In the genomic region with DNA sequence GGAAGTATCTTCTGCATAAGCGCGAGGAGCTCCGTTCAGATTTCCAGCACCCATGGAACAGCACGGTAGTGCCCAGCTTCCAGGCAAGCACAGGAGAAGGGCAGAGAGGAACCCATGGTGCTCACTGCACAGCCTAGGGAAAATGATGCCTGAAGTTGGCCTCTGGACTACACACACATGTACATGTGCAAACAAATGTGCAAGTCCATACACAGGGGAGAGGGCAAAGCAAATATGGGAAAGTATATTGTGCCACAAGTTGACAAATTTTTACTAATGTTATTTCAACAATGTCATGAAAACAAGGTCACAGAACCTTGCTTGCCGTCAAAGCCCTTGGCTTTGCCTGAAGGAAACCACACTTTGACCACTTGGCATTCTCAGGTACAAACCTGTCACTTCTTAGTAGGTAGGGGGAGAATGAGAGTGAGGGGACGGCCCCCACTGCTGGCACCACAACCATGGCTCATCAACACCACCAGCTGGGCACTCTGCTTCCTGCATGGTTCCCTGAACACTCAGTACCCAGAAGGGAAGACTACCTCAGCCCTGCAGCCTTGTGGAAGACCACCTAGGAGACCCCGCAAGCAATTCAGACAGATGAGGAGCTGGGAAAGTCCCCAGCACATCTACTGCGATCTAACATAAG, we compare ENCODE assay signal across 14 mouse cellular contexts.
DNase-seq lines count a peak whose midpoint lies in the region; ATAC-seq and TF ChIP-seq lines count a peak whose summit lies in the region.
"Had no signal": no experiment of that assay in that cellular context is flagged by ENCODE, and none has a peak within 500 bp of the region (broad histone marks: within the 10 kb centered on the region; RNA-seq: fewer than 3 reads in every experiment).

No protein-coding gene starts in this region.

- H3K4me3 ChIP-seq in layer of hippocampus, adult 2 months, result no peak overlapping the region
- no peak overlapping the region for H3K4me3 ChIP-seq in left cerebral cortex, adult 2 months
- no peak overlapping the region for H3K4me3 ChIP-seq in forebrain, embryonic 13.5 days
- H3K4me3 ChIP-seq: embryonic facial prominence, embryonic 15.5 days; heart, adult 2 months; limb, embryonic 15.5 days; lung, embryonic 15.5 days had no signal

- H3K9me3 ChIP-seq in forebrain, embryonic 13.5 days (replicated peaks), result no peaks in the 10 kb centered on the region
- H3K9me3 ChIP-seq: embryonic facial prominence, embryonic 15.5 days; limb, embryonic 15.5 days; lung, embryonic 15.5 days had no signal

- peaks cover 10% of the 10 kb centered on the region for H3K4me1 ChIP-seq in forebrain, embryonic 13.5 days

- H3K9ac ChIP-seq in forebrain, embryonic 13.5 days, result no peak overlapping the region
- H3K9ac ChIP-seq: embryonic facial prominence, embryonic 15.5 days; hindbrain, embryonic 14.5 days; limb, embryonic 15.5 days; lung, embryonic 15.5 days had no signal

- no peak for DNase-seq in layer of hippocampus, adult 2 months (ENCODE audit: low spot score in 2 of 2)
- no peak for DNase-seq in layer of hippocampus, postnatal 14 days (ENCODE audit: low spot score in 2 of 2)
- DNase-seq in thymus, postnatal 25 days, result peak; percentile 52
- DNase-seq in left cerebral cortex, adult 2 months (ENCODE audit: extremely low spot score in 1 of 2, low spot score in 2 of 2), result no peak
- no peak for DNase-seq in heart, postnatal 14 days
- DNase-seq: heart, adult 2 months; kidney, adult 11 months had no signal

- H3K4me2 ChIP-seq in forebrain, embryonic 13.5 days, result no peak overlapping the region
- H3K4me2 ChIP-seq: embryonic facial prominence, embryonic 15.5 days; hindbrain, embryonic 14.5 days; limb, embryonic 15.5 days; lung, embryonic 15.5 days had no signal

- no peak for TF ChIP-seq CTCF in layer of hippocampus, adult 2 months (conservative IDR thresholded peaks at IDR 0.05)
- no peak for TF ChIP-seq CTCF in left cerebral cortex, adult 2 months (IDR thresholded peaks at IDR 0.05)

- intact Hi-C loops in left cerebral cortex, adult 2 months (cut with DNase I), result loop anchor here (5.0 kb wide), 1 partner anchor 63 kb away; no protein-coding TSS in a partner anchor
- intact Hi-C loops in heart, postnatal 14 days (cut with DNase I), result no loop called here

- H3K27me3 ChIP-seq in forebrain, embryonic 13.5 days, result no peaks in the 10 kb centered on the region
- H3K27me3 ChIP-seq: embryonic facial prominence, embryonic 15.5 days; limb, embryonic 15.5 days; lung, embryonic 15.5 days had no signal

- 93% methylated on average over 8 of the region's 8 CpGs for WGBS in forebrain, embryonic 13.5 days

- peak overlapping the region; percentile 75; the same call in 1 of the 2 replicates for H3K27ac ChIP-seq in layer of hippocampus, adult 2 months
- no peak overlapping the region for H3K27ac ChIP-seq in left cerebral cortex, adult 2 months
- H3K27ac ChIP-seq in forebrain, embryonic 13.5 days, result no peak overlapping the region
- H3K27ac ChIP-seq: embryonic facial prominence, embryonic 15.5 days; heart, adult 2 months; hindbrain, embryonic 14.5 days; limb, embryonic 15.5 days; lung, embryonic 15.5 days had no signal

- H3K36me3 ChIP-seq in forebrain, embryonic 13.5 days (ENCODE audit: poor library complexity, severe bottlenecking), result no peaks in the 10 kb centered on the region
- H3K36me3 ChIP-seq: embryonic facial prominence, embryonic 15.5 days; limb, embryonic 15.5 days; lung, embryonic 15.5 days had no signal

- ATAC-seq in CD4-positive, CD25-positive, alpha-beta regulatory T cell, adult 4 months, result peak; percentile 76
- peak; percentile 47 for ATAC-seq in megakaryocyte, adult 5-6 weeks (ENCODE audit: poor library complexity, severe bottlenecking)
- no peak for ATAC-seq in forebrain, embryonic 13.5 days
